Mouse (Mus musculus) hindlimb bud, embryonic 11.5 days (tissue): ENCODE results near the gene Myt1l.

Source experiments
- DNase-seq: peaks from one replicate; pipeline ENCODE4 v3.0.0-alpha.2; 2012; ENCODE audit warnings: low read depth, low spot score; ENCODE audit errors: extremely low spot score

Myt1l gene

GRCm38 (mm10) chr12:29712795-29713721 lies 184.9 kb downstream of the Myt1l start:
- DNase-seq, result no peak

- DNase-seq, result no peak
Measured at GRCm38 (mm10) chr12:29723722-29724338, 195.6 kb downstream of the Myt1l start.

GRCm38 (mm10) chr12:29728294-29728693 lies 200.1 kb downstream of the Myt1l start:
- no peak for DNase-seq

- no peak for DNase-seq
Measured at GRCm38 (mm10) chr12:29740346-29741025, 212.3 kb downstream of the Myt1l start.

- no peak for DNase-seq
Measured at GRCm38 (mm10) chr12:29741181-29741580, 213.0 kb downstream of the Myt1l start.

- no peak for DNase-seq
Measured at GRCm38 (mm10) chr12:29750604-29751128, 222.5 kb downstream of the Myt1l start.

- no peak for DNase-seq
Measured at GRCm38 (mm10) chr12:29755086-29755871, 227.1 kb downstream of the Myt1l start.

- no peak for DNase-seq
Measured at GRCm38 (mm10) chr12:29755872-29756265, 227.7 kb downstream of the Myt1l start.

- DNase-seq, result peak; percentile 3
Measured at GRCm38 (mm10) chr12:29760611-29761010, 232.4 kb downstream of the Myt1l start.

- DNase-seq, result no peak
Measured at GRCm38 (mm10) chr12:29766158-29766557, 238.0 kb downstream of the Myt1l start.

GRCm38 (mm10) chr12:29771791-29772190 lies 243.6 kb downstream of the Myt1l start:
- DNase-seq, result no peak

GRCm38 (mm10) chr12:29772401-29772800 lies 244.2 kb downstream of the Myt1l start:
- no peak for DNase-seq

GRCm38 (mm10) chr12:29778901-29779300 lies 250.7 kb downstream of the Myt1l start:
- DNase-seq, result no peak

- peak; percentile 6 for DNase-seq
Measured at GRCm38 (mm10) chr12:29789319-29790050, 261.3 kb downstream of the Myt1l start.

- no peak for DNase-seq
Measured at GRCm38 (mm10) chr12:29790051-29790386, 261.8 kb downstream of the Myt1l start.

GRCm38 (mm10) chr12:29792998-29793397 lies 264.8 kb downstream of the Myt1l start:
- DNase-seq, result no peak

GRCm38 (mm10) chr12:29795107-29795673 lies 267.0 kb downstream of the Myt1l start:
- DNase-seq, result no peak

GRCm38 (mm10) chr12:29798595-29799391 lies 270.6 kb downstream of the Myt1l start:
- no peak for DNase-seq

- DNase-seq, result no peak
Measured at GRCm38 (mm10) chr12:29806415-29806814, 278.2 kb downstream of the Myt1l start.
